ENCODE assay signal across 11 mouse cellular contexts in genomic region chr5:141084746-141085145, GRCm38 (mm10).
DNase-seq lines count a peak whose midpoint lies in the region; ATAC-seq and TF ChIP-seq lines count a peak whose summit lies in the region.
"Had no signal": no experiment of that assay in that cellular context is flagged by ENCODE, and none has a peak within 500 bp of the region (broad histone marks: within the 10 kb centered on the region; RNA-seq: fewer than 3 reads in every experiment).

No protein-coding gene starts in this region.

- WGBS in thymus, adult 2 months = 6% methylated on average over 6 of the region's 7 CpGs
- 15% methylated on average over 6 of the region's 7 CpGs for WGBS in liver, embryonic 16.5 days (ENCODE audit: insufficient replicate concordance)

- peak; percentile 19; the same call in 1 of the 2 replicates for ATAC-seq in liver, embryonic 16.5 days (ENCODE audit: low read depth)

- peaks cover 6% of the 10 kb centered on the region for H3K4me1 ChIP-seq in thymus, adult 2 months (replicated peaks; ENCODE audit: control insufficient read depth, insufficient read depth, low read length)
- no peaks in the 10 kb centered on the region for H3K4me1 ChIP-seq in liver, embryonic 16.5 days (ENCODE audit: control insufficient read depth, low read depth, low read length)
- H3K4me1 ChIP-seq: hindbrain, embryonic 15.5 days had no signal

- H3K9me3 ChIP-seq in liver, embryonic 16.5 days (replicated peaks; ENCODE audit: control insufficient read depth, low read length) = no peaks in the 10 kb centered on the region
- H3K9me3 ChIP-seq: hindbrain, embryonic 15.5 days had no signal

- no peak overlapping the region for H3K4me3 ChIP-seq in thymus, adult 2 months (ENCODE audit: control insufficient read depth, insufficient read depth, low read length)
- H3K4me3 ChIP-seq in liver, embryonic 16.5 days (ENCODE audit: low read depth, low read length) = no peak overlapping the region
- H3K4me3 ChIP-seq: hindbrain, embryonic 15.5 days had no signal

- DNase-seq in thymus, adult 2 months = peak; percentile 16
- DNase-seq in thymus, postnatal 10 days (ENCODE audit: low spot score in 2 of 2) = no peak
- peak; percentile 27 for DNase-seq in embryo, embryonic 10.5 days (ENCODE audit: low spot score)
- no peak for DNase-seq in MN1 (ENCODE audit: low spot score)
- DNase-seq in ovary, postnatal 10 days (ENCODE audit: low spot score) = no peak
- no peak for DNase-seq in gastrocnemius, postnatal 36 days
- DNase-seq: adrenal gland, adult 2 months; gastrocnemius, postnatal 10 days; right cerebral cortex, adult 18-20 months had no signal

- no peak overlapping the region for H3K9ac ChIP-seq in liver, embryonic 16.5 days (ENCODE audit: low read depth, low read length)
- H3K9ac ChIP-seq: hindbrain, embryonic 15.5 days had no signal

- no peaks in the 10 kb centered on the region for H3K36me3 ChIP-seq in thymus, adult 2 months (ENCODE audit: control insufficient read depth, insufficient read depth, low read length)
- H3K36me3 ChIP-seq in liver, embryonic 16.5 days (ENCODE audit: control insufficient read depth, insufficient read depth) = no peaks in the 10 kb centered on the region
- H3K36me3 ChIP-seq: hindbrain, embryonic 15.5 days had no signal

- H3K27me3 ChIP-seq in thymus, adult 2 months (ENCODE audit: control insufficient read depth, insufficient read depth, low read length) = no peaks in the 10 kb centered on the region
- no peaks in the 10 kb centered on the region for H3K27me3 ChIP-seq in liver, embryonic 16.5 days (ENCODE audit: control insufficient read depth, insufficient read depth, low read depth, low read length)
- H3K27me3 ChIP-seq: hindbrain, embryonic 15.5 days had no signal

- no peak for TF ChIP-seq CTCF in thymus, adult 2 months (IDR thresholded peaks at IDR 0.05; ENCODE audit: borderline replicate concordance, control insufficient read depth, extremely low read depth, insufficient read depth, low read length, poor library complexity)

- intact Hi-C loops in gastrocnemius, postnatal 36 days (cut with DNase I) = no loop called here

- TF ChIP-seq POLR2A in thymus, adult 2 months (IDR thresholded peaks at IDR 0.05; ENCODE audit: control insufficient read depth, extremely low read depth, insufficient read depth, low read length, poor library complexity) = no peak

- H3K4me2 ChIP-seq in liver, embryonic 16.5 days (ENCODE audit: low read depth, low read length) = no peak overlapping the region
- H3K4me2 ChIP-seq: hindbrain, embryonic 15.5 days had no signal

- no peak overlapping the region for H3K27ac ChIP-seq in thymus, adult 2 months (ENCODE audit: control insufficient read depth, insufficient read depth, low read length)
- H3K27ac ChIP-seq in liver, embryonic 16.5 days (ENCODE audit: low read length) = no peak overlapping the region
- H3K27ac ChIP-seq: hindbrain, embryonic 15.5 days had no signal

Comparison
In these comparisons a context has a peak if more than half of its experiments do, and no peak if none do; other contexts are left out.
1. DNase-seq: peak in thymus, adult 2 months (single experiment) and embryo, embryonic 10.5 days (single experiment); none in thymus, postnatal 10 days (0 of 2), MN1 (single experiment), ovary, postnatal 10 days (single experiment) and gastrocnemius, postnatal 36 days (0 of 2).